Mouse (Mus musculus): ENCODE data around the gene Igf2bp3.

- no peak for TF ChIP-seq CTCF (IDR thresholded peaks at IDR 0.05; ENCODE audit: low read depth)
- TF ChIP-seq EP300 (optimal IDR thresholded peaks at IDR 0.05): no peak
Observed at GRCm38 (mm10) chr6:49148781-49149180, 66.0 kb downstream of the Igf2bp3 start.
